Mouse (Mus musculus) spleen, adult 2 months (tissue): ENCODE measurements around the gene Patj. TPM values are rescaled to one million over a fixed set of nuclear protein-coding genes. Genes with fewer than 3 reads are reported as not detected.

Experiments used
- DNase-seq, 2 experiments: peaks; one replicate each; pipeline versions ENCODE4 v3.0.0 to v3.0.0-alpha.2; 2012 to 2021; ENCODE audit warnings: low spot score in 2 of 2, low read depth in 1 of 2
- H3K27ac ChIP-seq: fragments of 200-500 bp; 2 replicates; pipeline ENCODE4 v1.5.1; 2012; ENCODE audit warnings: low read length, inconsistent platforms; ENCODE audit not compliant: insufficient read depth
- H3K27me3 ChIP-seq: fragments of 200-500 bp; 2 replicates; pipeline ENCODE4 v1.6.1; 2012; ENCODE audit warnings: mild to moderate bottlenecking, moderate library complexity, low read length, inconsistent platforms; ENCODE audit not compliant: control insufficient read depth, insufficient read depth
- H3K36me3 ChIP-seq: fragments of 200-500 bp; 2 replicates; pipeline ENCODE4 v1.6.1; 2012; ENCODE audit warnings: mild to moderate bottlenecking, low read length, inconsistent platforms; ENCODE audit not compliant: control insufficient read depth, insufficient read depth
- H3K4me1 ChIP-seq: fragments of 200-500 bp; 2 replicates; pipeline ENCODE4 v1.6.1; 2011; ENCODE audit warnings: inconsistent platforms; ENCODE audit not compliant: control insufficient read depth, insufficient read depth, insufficient read length
- H3K4me3 ChIP-seq: fragments of 200-500 bp; 2 replicates; pipeline ENCODE4 v1.5.1; 2011; ENCODE audit warnings: mild to moderate bottlenecking, inconsistent platforms; ENCODE audit not compliant: insufficient read depth, insufficient read length; ENCODE audit errors: extremely low read depth
- CTCF ChIP-seq: fragments of 200-500 bp; IDR thresholded peaks from 2 replicates; pipeline ENCODE4 v1.5.1; 2011; ENCODE audit warnings: mild to moderate bottlenecking, inconsistent platforms; ENCODE audit not compliant: insufficient read depth, insufficient read length, insufficient replicate concordance; ENCODE audit errors: extremely low read depth
- POLR2A ChIP-seq: fragments of 200-500 bp; IDR thresholded peaks from 2 replicates; pipeline ENCODE4 v1.6.1; 2011; ENCODE audit warnings: low read depth, low read length, inconsistent platforms
- WGBS: fragments of 180-500 bp; shearing (Covaris S2); methylation state at CpG from one replicate; pipeline ENCODE4 v1.1.7; 2018; 5-methylcytosine and 5-hydroxymethylcytosine counted together
- polyA plus RNA-seq: library from polyadenylated mRNA; depleted of rRNA; stranded (reverse); fragments of >200 nt; gene quantifications from 2 replicates; pipeline ENCODE4 v1.2.3, GENCODE M21; 2012

Gene Patj
- polyA plus RNA-seq, 1 experiment = 4.9 TPM

DNA sequence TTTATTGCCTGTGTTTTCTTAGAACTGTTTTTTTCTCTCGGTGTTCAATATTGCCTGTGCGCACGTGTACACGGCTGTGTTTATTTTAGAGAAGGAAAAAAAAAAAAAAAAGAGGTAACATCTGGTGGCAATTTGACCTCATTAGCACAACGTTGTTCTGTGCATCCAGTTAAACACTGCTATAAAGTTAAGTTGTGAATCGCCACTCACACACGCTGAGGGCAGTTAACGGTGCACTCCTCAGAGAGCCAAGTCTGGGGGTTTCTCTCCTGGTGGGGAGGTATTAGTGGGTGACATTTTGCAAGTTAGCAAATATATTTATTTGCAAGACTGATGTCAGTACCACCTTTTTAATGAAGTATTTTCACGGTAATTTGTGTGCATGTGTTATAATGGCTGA is 281.9 kb downstream of the Patj start:
- no peak overlapping the region for H3K4me3 ChIP-seq
- no peaks in the 10 kb centered on the region; the same call in 1 of the 2 replicates for H3K36me3 ChIP-seq
- 81% methylated on average over 9 of the region's 9 CpGs for WGBS
- DNase-seq = no peak
- TF ChIP-seq POLR2A (no peak), CTCF (no peak)
- H3K4me1 ChIP-seq = no peaks in the 10 kb centered on the region
- H3K27ac ChIP-seq = no peak overlapping the region
- no peaks in the 10 kb centered on the region for H3K27me3 ChIP-seq

DNA sequence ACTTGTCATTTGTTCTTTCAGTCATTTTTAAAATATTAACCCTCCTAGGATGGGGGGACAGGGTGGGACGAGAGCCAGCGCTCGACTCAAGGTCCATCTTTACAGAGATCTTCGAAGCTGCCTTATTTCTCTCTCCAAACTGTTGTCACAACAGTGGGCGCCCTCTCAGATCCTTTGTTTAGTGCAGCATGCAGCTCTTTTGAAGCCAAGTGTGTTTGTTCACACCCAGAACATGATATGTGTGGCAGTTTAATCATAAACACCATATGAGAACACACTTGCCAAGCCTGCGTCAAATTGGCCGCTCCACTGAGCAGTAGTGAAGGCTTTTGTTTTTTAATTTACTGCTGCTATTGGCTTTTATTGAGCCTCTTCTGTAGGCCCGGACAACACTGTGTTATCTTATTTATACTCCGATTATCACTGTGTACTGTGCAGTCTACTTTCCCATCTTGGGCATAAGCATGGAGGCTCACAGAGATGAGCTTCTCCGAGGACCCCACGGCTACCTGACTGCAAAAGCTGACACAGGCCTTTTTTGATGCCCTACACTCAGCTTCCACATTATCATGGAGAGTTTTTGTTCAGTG is 291.2 kb downstream of the Patj start:
- H3K27me3 ChIP-seq = no peaks in the 10 kb centered on the region
- H3K4me3 ChIP-seq = no peak overlapping the region
- no peak overlapping the region for H3K27ac ChIP-seq
- 94% methylated on average over 11 of the region's 11 CpGs for WGBS
- TF ChIP-seq CTCF = no peak
- TF ChIP-seq POLR2A = no peak
- no peaks in the 10 kb centered on the region for H3K4me1 ChIP-seq
- H3K36me3 ChIP-seq = no peaks in the 10 kb centered on the region
- no peak for DNase-seq

DNA sequence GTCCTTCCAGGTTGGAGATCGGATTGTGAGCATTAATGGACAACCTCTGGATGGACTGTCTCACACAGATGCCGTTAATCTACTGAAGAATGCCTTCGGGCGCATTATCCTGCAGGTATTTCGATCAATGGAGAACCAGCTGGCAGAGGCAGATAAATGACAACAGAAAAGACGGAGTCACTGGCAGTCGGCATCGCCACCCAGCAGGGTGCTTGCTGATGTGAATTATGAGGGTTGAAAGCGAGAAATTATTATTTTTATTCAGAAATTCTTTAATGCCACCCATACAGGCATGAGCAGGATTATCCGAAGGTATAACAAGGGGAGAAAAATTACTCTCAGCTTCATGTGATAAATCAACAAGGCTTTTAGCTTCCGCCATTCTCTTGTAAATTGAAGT is 292.5 kb downstream of the Patj start:
- DNase-seq = no peak
- Histone ChIP-seq H3K36me3 (no peaks in the 10 kb centered on the region), H3K27ac (no peak overlapping the region), H3K27me3 (no peaks in the 10 kb centered on the region), H3K4me1 (no peaks in the 10 kb centered on the region), H3K4me3 (no peak overlapping the region)
- TF ChIP-seq CTCF (no peak), POLR2A (no peak)
- WGBS = 95% methylated on average over 11 of the region's 11 CpGs

DNA sequence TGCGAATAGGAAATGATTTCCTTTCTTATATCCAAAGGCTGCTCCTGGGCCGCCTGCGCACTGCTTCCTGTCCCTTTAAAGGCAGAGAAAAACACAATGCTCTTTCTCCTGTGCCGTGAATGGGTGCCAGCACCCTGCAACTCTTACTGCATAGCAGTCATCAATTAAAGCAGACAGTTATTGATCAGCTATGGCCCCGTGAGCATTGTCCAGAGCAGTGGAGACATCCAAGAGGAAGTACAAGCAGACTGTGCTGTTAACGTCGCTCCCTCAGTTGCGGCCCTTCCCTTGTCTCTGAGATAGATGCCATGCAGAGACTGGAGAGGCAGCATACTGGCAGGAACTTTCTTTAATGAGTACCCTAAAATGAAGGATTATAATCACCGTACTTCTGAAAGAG is 292.9 kb downstream of the Patj start:
- no peaks in the 10 kb centered on the region for H3K36me3 ChIP-seq
- no peaks in the 10 kb centered on the region for H3K27me3 ChIP-seq
- DNase-seq = no peak
- H3K27ac ChIP-seq = no peak overlapping the region
- H3K4me3 ChIP-seq = no peak overlapping the region
- TF ChIP-seq CTCF (no peak), POLR2A (no peak)
- H3K4me1 ChIP-seq = no peaks in the 10 kb centered on the region
- WGBS = 92% methylated on average over 9 of the region's 9 CpGs

DNA sequence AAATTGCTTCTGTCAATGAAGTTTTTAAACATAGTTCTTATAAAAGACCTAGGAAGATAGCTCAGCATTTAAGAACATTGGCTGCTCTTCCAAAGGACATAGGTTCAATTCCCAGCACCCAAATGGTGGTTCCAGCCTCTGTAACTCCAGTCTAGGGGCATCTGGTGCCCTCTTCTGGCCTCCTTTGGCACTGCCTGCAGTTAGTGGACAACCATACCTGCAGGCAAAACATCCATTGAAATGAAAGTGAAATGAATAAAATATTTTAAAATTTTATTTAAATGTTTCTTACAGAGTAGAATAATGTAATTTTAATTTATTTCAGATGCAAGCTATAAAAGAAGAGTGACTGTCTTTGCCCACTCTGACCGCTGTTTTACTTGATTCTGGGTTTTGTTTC is 294.4 kb downstream of the Patj start:
- no peak overlapping the region for H3K27ac ChIP-seq
- no peak overlapping the region for H3K4me3 ChIP-seq
- H3K36me3 ChIP-seq = no peaks in the 10 kb centered on the region
- no peaks in the 10 kb centered on the region for H3K4me1 ChIP-seq
- TF ChIP-seq POLR2A = no peak
- no peaks in the 10 kb centered on the region for H3K27me3 ChIP-seq
- 92% methylated on average over 1 of the region's 1 CpGs for WGBS
- DNase-seq = no peak

DNA sequence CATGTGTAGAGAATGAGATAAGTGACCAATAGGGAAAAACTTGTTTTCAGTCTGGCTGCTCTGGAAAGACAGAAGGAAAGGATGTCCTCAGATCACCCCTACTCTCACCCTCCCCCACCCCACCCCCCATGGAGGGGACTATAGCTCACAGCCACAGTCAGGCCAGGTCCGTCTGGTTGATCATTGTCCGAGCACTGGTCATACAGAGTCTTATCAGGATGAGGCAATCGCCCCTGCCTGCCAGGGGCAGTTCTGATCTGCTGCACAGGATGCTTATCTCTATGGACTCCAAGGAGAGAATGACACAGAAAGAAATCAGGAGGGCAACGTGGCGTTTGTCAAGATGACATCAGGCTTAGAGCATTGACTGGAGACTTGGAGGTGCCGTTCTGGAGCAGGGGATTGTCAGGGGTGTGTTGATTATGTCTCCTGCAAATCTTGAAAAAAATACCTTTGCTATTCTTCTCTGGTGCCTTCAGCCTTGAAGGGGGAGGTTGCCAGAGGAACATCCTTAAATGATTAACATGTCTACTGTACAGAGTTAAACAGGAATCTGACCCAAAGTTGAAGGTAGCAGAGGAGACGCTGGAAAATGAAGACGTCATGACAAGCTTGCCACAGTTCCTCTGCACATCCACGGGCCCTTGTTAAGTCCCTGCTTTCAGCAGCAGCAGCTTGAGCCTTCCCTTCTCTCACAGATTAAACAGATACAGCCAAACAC is 298.0 kb downstream of the Patj start:
- no peak for DNase-seq
- no peaks in the 10 kb centered on the region for H3K27me3 ChIP-seq
- H3K4me1 ChIP-seq = no peaks in the 10 kb centered on the region
- no peaks in the 10 kb centered on the region for H3K36me3 ChIP-seq
- TF ChIP-seq POLR2A = no peak
- TF ChIP-seq CTCF = no peak
- 85% methylated on average over 9 of the region's 9 CpGs for WGBS
- H3K4me3 ChIP-seq = no peak overlapping the region
- H3K27ac ChIP-seq = no peak overlapping the region

DNA sequence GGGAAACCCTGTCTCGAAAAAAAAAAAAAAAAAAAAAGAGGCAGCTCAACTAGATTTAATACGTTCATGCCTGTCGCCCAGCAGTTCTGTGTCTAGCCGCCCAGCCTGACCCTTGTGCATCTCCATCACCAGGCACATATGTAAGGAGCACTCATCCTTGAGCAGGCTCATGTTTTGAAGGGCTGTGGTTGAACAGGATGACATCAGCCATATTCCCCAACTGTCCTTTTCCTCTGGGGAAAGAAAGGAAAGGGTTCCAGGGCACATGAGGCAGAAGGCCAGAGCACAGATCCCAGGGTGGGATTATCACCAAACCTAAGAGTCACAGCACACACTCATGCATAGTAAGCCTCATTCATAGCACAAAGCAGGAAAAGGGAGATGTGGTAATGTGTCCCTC is 302.3 kb downstream of the Patj start:
- H3K4me3 ChIP-seq = no peak overlapping the region
- no peaks in the 10 kb centered on the region for H3K4me1 ChIP-seq
- 86% methylated on average over 4 of the region's 4 CpGs for WGBS
- DNase-seq = no peak
- no peaks in the 10 kb centered on the region for H3K27me3 ChIP-seq
- H3K27ac ChIP-seq = no peak overlapping the region
- H3K36me3 ChIP-seq = no peaks in the 10 kb centered on the region
- no peak for TF ChIP-seq POLR2A
- no peak for TF ChIP-seq CTCF
